Mouse (Mus musculus) cerebellum, postnatal 4 days (tissue): ENCODE results near the gene Ints12.

Experiments used
- DNase-seq, 2 experiments: peaks; one replicate each; pipeline ENCODE4 v3.0.0; 2022; ENCODE audit warnings: low spot score in 2 of 2, mixed read lengths in 1 of 2

Ints12 gene

GRCm38 (mm10) chr3:133091664-133092273, at the start of gene Ints12, which contains the start of gene Gstcd:
Gene Ints12 (plus strand): TSS chr3:133091840.
Gene Gstcd (minus strand): TSS chr3:133092033.
- peak; percentile 89 to 93 for DNase-seq

- DNase-seq = no peak
Measured at GRCm38 (mm10) chr3:133052068-133052467, 39.6 kb upstream of the Ints12 start.

- no peak for DNase-seq
Measured at GRCm38 (mm10) chr3:133075560-133075959, 16.1 kb upstream of the Ints12 start.

- DNase-seq = no peak
Measured at GRCm38 (mm10) chr3:133082736-133083135, 8.9 kb upstream of the Ints12 start.

- no peak for DNase-seq
Measured at GRCm38 (mm10) chr3:133085858-133086257, 5.8 kb upstream of the Ints12 start.

- no peak for DNase-seq
Measured at GRCm38 (mm10) chr3:133090247-133091120, 1.2 kb upstream of the Ints12 start.

GRCm38 (mm10) chr3:133091121-133091663, 448 bp upstream of the Ints12 start:
- peak; percentile 28 to 59 for DNase-seq

GRCm38 (mm10) chr3:133092274-133092853, 724 bp downstream of the Ints12 start:
- DNase-seq = no peak

- no peak for DNase-seq
Measured at GRCm38 (mm10) chr3:133092936-133093335, 1.3 kb downstream of the Ints12 start.

- DNase-seq = no peak
Measured at GRCm38 (mm10) chr3:133094305-133094704, 2.7 kb downstream of the Ints12 start.

- DNase-seq = no peak
Measured at GRCm38 (mm10) chr3:133097936-133098335, 6.3 kb downstream of the Ints12 start.

- no peak for DNase-seq
Measured at GRCm38 (mm10) chr3:133098336-133098735, 6.7 kb downstream of the Ints12 start.

- DNase-seq = no peak
Measured at GRCm38 (mm10) chr3:133098909-133099308, 7.3 kb downstream of the Ints12 start.

GRCm38 (mm10) chr3:133103768-133104167, 12.1 kb downstream of the Ints12 start:
- no peak for DNase-seq

- no peak for DNase-seq
Measured at GRCm38 (mm10) chr3:133104436-133104835, 12.8 kb downstream of the Ints12 start.

- no peak for DNase-seq
Measured at GRCm38 (mm10) chr3:133108731-133109130, 17.1 kb downstream of the Ints12 start.

- no peak for DNase-seq
Measured at GRCm38 (mm10) chr3:133109844-133110243, 18.2 kb downstream of the Ints12 start.

- DNase-seq = peak in 1 of 2 experiments; percentile 21
Measured at GRCm38 (mm10) chr3:133111741-133112140, 20.1 kb downstream of the Ints12 start.

GRCm38 (mm10) chr3:133113281-133113680, 21.6 kb downstream of the Ints12 start:
- no peak for DNase-seq

- DNase-seq = no peak
Measured at GRCm38 (mm10) chr3:133131372-133131771, 39.7 kb downstream of the Ints12 start.

GRCm38 (mm10) chr3:133132611-133133010, 41.0 kb downstream of the Ints12 start:
- DNase-seq = no peak

GRCm38 (mm10) chr3:133141877-133142276, 50.2 kb downstream of the Ints12 start:
- no peak for DNase-seq
